Mouse (Mus musculus): Measurements from ENCODE around the gene Fgr. TPM values are rescaled to one million over a fixed set of nuclear protein-coding genes. Genes with fewer than 3 reads are reported as not detected.

Fgr gene
- total RNA-seq, 1 experiment from 2014 or later: 321 TPM

DNA sequence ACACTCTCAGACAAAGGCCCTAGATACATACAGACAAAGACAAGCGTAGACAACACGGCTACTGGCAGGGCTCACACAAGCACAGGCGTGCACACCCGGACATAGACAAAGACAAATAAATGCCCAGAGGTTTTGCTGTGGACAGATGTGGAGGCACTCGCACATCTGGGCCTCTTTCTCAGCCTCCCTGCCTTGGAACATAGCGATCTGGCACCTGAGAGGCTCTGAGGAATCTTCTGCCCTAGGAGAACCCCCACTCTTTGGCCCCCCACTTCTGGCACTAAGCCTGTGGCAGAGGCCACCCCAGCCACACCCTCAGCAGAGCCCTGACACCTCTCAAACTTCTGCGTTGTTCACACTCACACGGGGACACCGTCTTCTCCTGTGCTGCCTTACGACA, 52.4 kb downstream of the Fgr start:
- no peak for ATAC-seq (ENCODE audit: extremely low read depth, insufficient number of reproducible peaks, low FRiP score, poor library complexity, severe bottlenecking)

DNA sequence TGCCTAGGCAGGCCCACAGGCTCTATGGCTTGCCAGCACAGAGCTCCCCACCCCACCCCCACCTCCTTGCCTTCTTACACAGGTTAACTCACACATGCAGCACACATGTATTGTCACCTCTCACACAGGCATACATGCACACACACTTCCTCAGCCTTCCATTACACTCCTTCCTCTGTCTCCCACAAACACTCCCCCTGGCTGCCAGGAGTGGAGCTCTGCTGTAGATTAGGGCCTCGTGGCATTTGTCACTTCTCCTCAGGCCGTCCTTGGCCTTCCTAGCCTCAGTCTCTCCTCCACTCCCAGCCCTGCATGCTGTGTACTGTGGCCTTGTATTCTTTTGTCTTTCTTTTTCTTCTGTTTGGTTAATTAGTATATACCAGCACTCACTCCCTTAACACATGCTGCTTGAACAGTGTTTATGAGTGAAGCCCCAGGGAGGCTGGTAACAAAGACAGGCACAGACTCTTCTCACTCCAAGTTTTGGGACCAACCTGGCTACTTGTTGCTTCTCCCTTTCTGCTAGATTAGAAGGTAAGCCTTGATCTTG, 53.0 kb downstream of the Fgr start:
- no peak for ATAC-seq (ENCODE audit: extremely low read depth, insufficient number of reproducible peaks, low FRiP score, poor library complexity, severe bottlenecking)

DNA sequence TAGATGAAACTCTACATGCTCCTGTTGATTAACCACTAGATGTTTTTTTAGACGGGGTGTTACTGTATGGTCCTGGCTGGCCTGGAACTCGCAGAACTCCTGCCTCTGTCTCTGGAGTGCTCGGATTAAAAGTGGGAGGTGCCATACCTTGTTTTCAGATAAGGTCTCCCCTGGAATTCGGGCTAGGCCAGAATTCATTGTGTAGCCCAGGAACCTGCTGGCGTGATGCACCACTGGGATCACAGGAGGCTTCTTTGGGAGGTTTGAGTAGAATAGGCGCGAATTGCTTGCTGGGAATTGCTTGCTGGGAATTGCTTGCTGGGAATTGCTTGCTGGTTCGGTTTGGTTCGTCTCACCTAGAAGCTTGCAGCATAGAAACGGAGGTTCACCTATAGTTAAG, 53.8 kb downstream of the Fgr start:
- no peak for ATAC-seq (ENCODE audit: extremely low read depth, insufficient number of reproducible peaks, low FRiP score, poor library complexity, severe bottlenecking)

DNA sequence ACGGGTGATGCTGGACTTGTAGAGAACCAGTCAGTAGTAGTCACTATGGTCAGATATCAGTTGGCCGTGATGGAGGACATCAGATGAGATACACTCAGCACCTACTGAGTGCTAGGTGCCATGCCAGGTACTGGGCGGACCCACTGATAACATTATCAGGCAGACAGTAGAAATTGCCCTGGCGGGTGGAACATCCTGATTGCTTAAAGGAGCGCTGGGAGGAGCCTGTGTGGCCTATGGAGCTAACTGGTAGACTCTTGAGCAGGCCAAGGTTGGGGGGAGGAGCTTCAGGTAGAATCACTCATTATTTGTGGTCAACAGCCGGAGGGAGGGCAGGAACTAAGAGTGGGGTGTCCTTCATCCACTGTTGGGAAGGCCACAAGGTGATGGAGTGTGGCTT, 54.3 kb downstream of the Fgr start:
- ATAC-seq (ENCODE audit: extremely low read depth, insufficient number of reproducible peaks, low FRiP score, poor library complexity, severe bottlenecking): no peak

DNA sequence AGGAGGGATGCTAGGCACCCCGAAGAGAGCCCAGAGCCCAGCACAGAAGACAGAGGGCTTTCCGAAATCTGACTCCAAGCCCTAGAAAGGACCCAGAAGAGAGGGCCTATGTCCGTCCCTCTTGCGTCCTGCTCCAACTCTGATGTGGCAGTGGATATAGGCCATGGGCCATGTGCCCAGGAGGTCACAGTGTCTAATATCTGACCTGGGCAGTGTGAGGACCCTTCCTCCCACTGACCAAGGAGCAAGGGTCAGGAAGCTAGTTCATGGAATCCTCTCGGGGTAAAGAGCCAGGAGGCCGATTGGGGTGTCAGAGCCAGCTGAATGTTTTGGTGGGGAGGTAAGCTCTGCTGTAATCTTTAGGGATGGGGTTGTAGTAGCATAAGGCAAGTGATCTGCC, 55.0 kb downstream of the Fgr start:
- ATAC-seq (ENCODE audit: extremely low read depth, insufficient number of reproducible peaks, low FRiP score, poor library complexity, severe bottlenecking): no peak

DNA sequence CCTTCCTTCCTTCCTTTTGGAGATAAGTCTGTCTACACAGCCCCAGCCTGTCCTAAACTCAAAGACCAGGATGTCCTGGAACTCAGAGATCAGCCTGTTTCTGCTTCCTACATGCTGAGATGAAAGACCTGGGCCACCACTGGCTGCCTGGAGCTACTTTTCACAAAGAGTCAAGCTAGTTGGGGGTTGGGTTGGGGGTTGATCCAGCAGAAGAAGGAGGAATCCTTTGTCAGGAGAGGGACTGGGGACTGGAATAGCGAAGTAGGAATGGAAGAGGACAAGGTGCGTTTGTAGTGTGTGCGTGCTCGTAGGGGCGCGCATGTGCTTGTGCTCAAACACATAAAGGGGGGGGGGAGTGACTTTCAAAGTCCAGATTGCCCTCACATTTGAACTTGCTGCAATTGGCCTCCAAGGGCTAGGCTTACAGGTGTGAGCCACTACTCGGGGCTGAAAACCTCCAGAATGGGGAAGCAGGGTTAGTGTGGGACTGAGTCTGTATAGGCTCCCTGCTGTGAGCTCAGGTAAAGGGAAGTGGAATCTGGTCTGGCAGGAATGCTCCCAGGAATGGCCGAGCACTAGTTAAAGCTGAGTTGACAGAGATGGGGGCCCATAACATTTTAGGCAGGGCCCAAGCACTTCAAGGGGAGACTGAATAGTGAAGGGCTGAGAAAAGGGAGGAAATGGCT, 58.7 kb downstream of the Fgr start:
- ATAC-seq (ENCODE audit: extremely low read depth, insufficient number of reproducible peaks, low FRiP score, poor library complexity, severe bottlenecking): no peak

DNA sequence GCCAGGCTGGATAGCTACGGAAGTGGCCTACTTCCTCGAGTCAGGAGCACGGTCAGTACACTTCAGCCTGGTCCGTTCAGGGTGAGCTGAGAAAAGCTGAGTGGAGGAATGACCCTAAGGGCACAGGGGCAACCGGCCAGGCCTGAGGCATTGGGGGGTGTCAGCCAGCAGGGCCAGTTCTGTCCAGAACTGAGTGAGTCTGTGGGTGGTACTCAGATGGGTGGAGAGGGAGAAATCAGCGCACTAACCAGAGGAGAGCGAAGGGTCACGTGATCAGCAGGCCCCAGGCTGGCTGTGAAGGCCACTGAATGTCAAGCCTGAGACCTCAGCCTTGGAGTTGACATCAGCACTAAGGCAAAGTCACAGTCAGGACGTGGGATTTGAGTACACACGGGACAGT, 60.6 kb downstream of the Fgr start:
- ATAC-seq (ENCODE audit: extremely low read depth, insufficient number of reproducible peaks, low FRiP score, poor library complexity, severe bottlenecking): no peak

DNA sequence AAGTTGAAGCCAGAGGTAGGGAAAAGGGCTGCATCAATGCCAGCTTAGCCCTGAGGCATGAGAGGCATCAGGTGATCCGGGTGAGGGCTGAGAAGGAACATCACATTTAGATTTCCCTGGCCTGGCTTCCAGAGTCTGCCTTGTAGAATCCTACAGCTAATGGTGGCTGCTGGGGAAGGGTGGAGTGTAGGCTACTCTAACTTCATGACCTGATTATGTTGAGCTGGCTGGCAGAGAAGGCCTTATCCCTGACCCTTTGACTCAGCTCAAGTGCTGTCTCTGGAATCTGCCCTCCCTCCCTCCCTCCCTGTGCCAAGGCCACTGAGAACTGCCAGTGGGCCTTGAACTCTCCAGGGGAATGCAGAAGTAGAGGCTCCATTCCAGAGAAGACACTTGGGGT, 61.6 kb downstream of the Fgr start:
- no peak for ATAC-seq (ENCODE audit: extremely low read depth, insufficient number of reproducible peaks, low FRiP score, poor library complexity, severe bottlenecking)

DNA sequence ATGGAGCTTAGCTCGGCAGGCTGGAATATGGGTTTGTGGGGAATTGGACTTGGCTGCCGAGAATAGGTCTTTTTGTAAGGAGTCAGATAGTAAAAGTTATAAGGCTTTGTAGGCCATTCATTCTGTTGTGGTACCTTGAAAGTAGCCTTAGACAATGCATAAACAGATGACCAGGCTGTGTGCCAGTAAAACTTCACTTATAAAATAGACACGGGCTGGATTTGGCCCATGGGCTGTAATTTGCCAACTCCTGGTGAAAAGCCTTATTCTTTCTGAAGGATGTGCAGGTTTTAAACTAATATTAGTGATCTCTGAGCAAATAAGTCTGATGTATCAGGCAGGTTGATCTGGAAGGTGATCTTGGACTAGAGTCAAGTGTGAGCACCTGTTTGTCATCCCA, 62.1 kb downstream of the Fgr start:
- ATAC-seq (ENCODE audit: extremely low read depth, insufficient number of reproducible peaks, low FRiP score, poor library complexity, severe bottlenecking): no peak

DNA sequence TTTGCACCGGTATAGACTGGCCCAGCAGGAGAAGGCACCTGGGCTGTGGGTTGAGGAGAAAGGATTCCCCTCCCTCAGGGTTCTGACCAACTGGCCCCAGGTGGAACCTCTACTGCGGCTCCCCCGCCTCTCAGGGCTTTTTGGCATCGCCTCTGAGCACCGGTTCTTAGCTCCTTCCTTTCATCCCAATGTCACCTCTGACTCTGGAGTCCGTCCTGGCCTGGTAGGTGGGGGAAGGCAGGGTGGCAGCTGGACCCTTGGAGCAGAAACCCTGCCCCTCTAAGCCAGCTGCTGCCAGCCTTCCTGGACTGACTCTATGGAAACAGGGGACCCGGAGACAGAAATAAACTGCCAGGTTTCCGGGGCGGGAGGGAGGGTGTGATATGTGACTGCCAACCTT, 63.4 kb downstream of the Fgr start:
- no peak for ATAC-seq (ENCODE audit: extremely low read depth, insufficient number of reproducible peaks, low FRiP score, poor library complexity, severe bottlenecking)

DNA sequence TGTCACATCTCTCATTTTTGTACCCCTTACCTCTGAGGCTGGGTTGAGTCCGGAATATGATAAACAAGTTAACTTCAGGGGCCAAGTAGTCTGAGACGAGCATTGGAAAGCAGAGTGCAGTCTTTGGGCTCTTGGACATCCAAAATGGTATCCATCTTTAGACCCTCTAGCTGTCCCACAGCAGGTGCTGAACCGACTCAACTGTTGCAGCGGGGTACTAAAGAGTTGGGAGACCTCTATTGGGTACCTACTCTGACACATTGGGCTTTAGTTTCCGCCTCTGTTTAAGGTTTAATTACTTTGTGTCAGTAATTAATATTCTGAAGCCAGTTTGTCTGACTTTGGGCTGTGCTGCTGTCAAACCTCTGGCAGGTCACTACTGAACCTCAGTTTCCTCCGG, 63.9 kb downstream of the Fgr start:
- ATAC-seq (ENCODE audit: extremely low read depth, insufficient number of reproducible peaks, low FRiP score, poor library complexity, severe bottlenecking): no peak

DNA sequence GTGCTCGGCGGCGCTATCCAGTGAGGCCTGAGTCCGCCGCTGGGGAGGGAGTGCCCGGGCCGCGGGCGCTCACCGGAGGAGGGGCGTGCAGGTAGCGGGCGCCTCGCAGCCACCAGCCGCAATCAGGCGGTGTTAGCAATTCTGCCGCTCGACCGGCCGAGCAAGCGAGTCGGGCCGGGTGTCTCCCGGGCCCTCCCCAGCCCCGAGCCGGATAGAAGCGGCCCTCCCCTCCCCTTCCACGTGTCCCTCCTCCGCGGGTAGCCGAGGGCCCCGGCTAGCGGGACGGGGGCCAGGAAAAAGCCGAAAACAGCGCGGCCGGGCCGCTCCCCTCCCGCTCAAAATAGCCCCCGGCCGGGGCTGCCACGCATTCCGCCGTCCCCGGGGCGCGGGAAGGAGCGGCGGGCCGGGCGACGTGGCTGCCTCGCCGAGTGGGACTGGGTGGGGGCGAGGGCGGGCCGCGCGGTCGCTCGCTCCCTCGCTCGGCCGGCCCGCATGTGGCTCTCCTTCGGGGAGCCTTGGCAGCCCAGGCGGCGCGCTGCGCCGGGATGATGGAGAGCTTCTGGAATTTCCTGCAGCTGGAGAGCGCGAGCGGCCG, 64.7 kb downstream of the Fgr start:
- ATAC-seq (ENCODE audit: extremely low read depth, insufficient number of reproducible peaks, low FRiP score, poor library complexity, severe bottlenecking): no peak

DNA sequence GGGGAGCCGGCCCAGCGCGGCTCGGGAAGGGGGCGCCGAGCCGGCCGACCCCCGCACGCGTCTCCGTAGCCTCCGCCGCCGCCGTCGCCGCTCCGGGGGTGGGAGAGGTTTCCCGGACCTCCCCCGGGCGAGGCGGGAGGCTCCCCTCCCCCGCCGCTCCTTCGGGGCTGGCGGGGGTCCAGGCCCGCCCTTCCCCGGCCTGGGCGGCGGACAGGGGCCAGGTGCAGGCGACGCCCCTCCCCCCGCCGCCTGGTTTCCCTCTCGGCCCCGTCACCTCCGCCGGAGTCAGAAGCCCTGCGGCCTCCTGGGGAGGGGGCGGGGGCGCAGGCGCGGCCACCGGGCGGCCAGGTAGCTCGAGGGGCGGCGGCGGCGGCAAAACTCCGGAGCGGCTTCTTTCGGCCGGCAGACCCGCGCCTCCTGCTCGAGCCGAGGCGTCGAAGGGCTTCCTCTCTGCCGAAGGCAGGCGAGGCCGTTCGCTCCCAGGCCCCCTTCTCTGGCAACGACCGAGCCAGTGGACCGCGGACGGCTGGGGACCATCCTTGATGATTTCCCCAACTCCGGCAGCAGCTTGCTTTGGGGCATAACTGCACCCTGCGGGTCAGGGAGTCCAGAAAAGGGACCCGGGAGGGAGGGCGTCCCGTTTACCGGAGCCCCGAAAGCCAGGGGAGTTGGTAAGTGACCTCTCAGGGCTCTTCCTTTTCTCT, 65.4 kb downstream of the Fgr start:
- ATAC-seq (ENCODE audit: extremely low read depth, insufficient number of reproducible peaks, low FRiP score, poor library complexity, severe bottlenecking): no peak

DNA sequence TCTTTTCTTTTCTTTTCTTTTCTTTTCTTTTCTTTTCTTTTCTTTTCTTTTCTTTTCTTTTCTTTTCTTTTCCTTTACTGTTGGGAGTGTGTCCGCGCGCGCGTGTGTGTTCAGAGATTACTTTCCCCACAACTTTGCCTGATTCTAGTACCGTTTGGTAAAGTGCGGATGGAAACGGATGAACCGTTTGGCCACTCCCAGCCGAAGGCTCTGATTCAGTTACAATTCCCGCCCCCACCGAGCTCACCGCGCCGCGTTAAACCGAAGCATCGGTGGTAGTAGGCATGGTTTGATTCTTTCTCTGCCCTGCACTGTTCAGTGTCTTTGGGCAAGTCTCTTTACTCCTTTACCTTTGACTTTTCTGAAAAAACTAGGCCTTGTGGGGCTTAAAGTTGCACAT, 65.9 kb downstream of the Fgr start:
- no peak for ATAC-seq (ENCODE audit: extremely low read depth, insufficient number of reproducible peaks, low FRiP score, poor library complexity, severe bottlenecking)

DNA sequence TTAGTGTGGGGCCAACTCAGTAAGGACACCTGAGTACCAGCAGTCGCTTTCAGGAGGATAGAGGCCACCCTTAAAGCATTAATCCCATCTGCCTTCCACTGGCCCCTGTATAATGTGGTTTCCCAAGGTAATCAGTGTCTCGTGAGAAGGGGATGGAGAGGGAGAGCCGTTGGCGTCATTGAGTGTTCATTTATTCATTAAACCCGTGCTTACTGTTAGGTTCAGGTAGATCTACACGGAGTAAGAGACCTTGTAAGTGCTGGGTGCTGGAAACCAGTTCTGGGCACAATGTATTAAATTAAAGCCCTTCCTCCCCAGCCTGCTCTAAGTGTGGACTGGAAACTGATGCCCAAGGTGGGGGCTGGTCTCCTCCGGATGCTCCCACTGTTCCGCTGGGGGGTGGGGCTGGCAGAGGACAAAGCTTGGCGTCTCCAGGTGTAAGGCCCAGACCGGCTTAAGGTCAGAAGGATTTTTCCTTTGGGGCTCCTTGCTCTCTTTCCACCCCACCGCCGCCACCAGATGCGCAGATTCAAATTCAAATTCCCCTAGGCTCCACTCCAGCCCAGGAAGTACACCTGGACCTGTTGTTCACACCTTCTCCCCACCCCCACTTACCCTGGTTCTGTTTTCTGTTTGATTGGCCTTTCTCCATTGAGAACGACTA, 66.5 kb downstream of the Fgr start:
- ATAC-seq (ENCODE audit: extremely low read depth, insufficient number of reproducible peaks, low FRiP score, poor library complexity, severe bottlenecking): no peak

DNA sequence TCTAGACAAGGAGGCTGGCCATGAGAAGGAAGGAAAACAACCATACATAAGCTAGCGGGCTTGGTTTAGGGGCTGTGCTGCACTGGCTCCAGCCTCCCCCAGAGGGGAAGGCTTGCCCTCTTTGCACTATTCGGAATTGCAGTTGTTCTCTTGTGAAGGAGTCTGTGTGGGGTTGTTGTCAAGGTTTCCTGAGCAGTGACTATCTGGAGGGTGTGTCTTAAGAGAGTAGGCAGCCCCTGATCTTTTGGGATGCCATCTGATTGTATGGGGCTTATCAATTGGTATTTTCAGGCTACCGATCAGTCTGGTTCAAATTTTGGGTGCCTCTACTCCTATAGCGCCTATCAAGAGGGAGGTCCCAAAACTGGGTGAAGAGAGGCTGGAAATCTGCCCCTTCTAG, 68.3 kb downstream of the Fgr start:
- ATAC-seq (ENCODE audit: extremely low read depth, insufficient number of reproducible peaks, low FRiP score, poor library complexity, severe bottlenecking): no peak

DNA sequence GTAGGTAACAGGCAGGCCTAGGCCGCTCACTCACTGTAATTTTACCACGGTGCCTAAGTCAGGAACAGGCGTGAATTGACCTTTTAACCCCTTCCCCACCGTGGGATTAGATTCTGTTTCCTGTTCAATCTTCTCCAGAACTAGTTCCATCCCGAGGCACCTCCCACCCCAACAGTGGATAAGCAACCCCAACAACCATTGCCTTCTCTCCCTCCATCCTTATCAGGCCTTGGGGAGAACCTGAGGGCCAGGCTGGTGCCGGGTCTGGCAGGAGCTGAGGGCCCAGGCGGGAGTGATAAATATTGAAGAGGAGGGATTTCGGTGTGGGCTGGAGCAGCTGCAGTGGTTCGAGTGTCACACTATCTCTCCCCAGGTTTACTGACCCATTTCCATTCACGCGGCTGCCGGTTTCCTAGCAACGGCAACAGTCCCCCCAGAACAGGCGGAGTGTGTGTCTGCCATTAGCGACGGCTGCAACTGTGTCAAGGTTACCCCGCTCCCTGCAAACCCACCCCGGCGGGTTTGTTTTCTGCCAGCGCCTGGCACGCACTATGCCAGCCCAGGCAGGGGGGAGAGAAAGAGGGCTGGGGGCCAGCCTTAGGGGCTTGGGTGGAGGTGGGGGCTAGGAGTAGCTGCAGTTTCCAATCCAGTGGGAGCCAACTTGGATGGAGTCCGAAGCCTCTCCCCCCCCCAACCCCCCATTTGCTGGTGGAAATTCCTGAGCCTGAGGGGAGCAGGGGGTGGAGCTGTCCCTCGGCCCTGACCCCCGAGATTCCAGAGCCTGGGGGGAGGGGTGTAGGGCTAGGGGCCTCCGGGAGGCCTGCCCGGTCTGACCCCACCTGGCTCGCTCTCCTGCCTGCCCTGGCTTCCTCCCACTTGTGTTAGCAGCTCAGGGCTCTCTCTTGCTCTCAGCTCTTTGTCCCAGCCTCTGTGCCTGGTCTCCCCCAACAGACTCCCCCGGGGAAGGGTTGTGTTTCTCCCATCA, 69.0 kb downstream of the Fgr start:
- ATAC-seq (ENCODE audit: extremely low read depth, insufficient number of reproducible peaks, low FRiP score, poor library complexity, severe bottlenecking): no peak

DNA sequence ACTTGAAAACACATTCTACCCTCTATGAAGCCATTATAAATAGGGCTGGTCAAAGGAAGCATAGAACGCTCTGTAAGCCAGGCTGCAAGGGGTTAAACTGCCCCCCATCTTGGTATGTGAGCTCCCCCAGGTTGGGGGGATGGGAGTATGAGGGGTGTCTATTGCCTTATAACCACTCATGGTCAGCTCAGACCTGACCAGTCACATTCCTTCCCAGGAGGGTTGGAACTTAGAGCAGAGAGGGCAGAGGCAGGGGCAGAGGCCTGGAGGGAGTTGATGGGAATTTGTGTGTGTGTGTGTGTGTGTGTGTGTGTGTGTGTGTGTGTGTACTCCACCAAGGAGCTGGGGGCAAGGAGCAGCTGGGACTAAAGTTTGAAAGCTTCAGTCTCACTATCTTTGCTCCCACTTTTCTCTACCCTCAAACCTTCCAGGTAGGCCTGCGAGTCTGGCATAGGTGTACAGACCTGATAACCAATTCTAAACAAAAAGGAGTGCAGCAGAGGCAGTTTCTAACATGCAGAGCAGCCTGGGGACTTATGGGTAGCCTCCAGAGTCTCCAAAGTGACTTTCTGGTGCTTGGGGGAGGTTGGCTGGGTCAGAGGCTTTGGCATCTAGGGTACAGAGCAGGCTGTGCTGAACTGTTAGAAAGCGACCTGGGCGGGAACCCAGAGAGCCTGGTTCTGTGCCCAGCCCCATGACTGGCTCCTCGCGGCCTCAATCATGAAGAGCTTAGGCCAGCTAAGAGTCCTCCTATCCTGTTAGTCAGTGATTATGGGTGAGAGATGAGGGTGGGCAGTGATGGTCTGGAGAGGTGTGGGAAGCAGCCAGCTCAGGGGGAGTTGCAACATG, 70.1 kb downstream of the Fgr start:
- no peak for ATAC-seq (ENCODE audit: extremely low read depth, insufficient number of reproducible peaks, low FRiP score, poor library complexity, severe bottlenecking)
